Mouse (Mus musculus) neural tube, embryonic 14.5 days (tissue): ENCODE results near the gene Armh3. TPM values are rescaled to one million over a fixed set of nuclear protein-coding genes. Genes with fewer than 3 reads are reported as not detected.

Experiments
- ATAC-seq: fragments of 200-750 bp; cut with Nextera tagmentation; 2 replicates; pipeline ENCODE4 v1.8.0; 2017; ENCODE audit warnings: low read depth, mild to moderate bottlenecking, moderate TSS enrichment, moderate library complexity
- H3K27ac ChIP-seq: fragments of 300-500 bp; sonication (generic); 2 replicates; pipeline ENCODE4 v1.5.1; 2014; ENCODE audit warnings: low read depth, mild to moderate bottlenecking, control low read depth, low read length, moderate library complexity, mixed read lengths
- H3K27me3 ChIP-seq: fragments of 300-500 bp; sonication (generic); 2 replicates; pipeline ENCODE4 v1.6.1; 2014; ENCODE audit warnings: low read length; ENCODE audit not compliant: control insufficient read depth, insufficient read depth
- H3K36me3 ChIP-seq: fragments of 300-500 bp; sonication (generic); 2 replicates; pipeline ENCODE4 v1.6.1; 2014; ENCODE audit warnings: low read length, mixed read lengths; ENCODE audit not compliant: control insufficient read depth, insufficient read depth
- H3K4me1 ChIP-seq: fragments of 300-500 bp; sonication (generic); 2 replicates; pipeline ENCODE4 v1.6.1; 2014; ENCODE audit warnings: low read length; ENCODE audit not compliant: control insufficient read depth, insufficient read depth
- H3K4me2 ChIP-seq: fragments of 300-500 bp; sonication (generic); 2 replicates; pipeline ENCODE4 v1.6.1; 2014; ENCODE audit warnings: mild to moderate bottlenecking, low read depth, low read length, control low read depth
- H3K4me3 ChIP-seq: fragments of 300-500 bp; sonication (generic); 2 replicates; pipeline ENCODE4 v1.5.1; 2014; ENCODE audit warnings: low read depth, low read length, control low read depth, mixed read lengths
- H3K9ac ChIP-seq: fragments of 300-500 bp; sonication (generic); replicated peaks from 2 replicates; pipeline ENCODE4 v1.6.1; 2014; ENCODE audit warnings: low read depth, mild to moderate bottlenecking, control low read depth, low read length, mixed read lengths
- H3K9me3 ChIP-seq: fragments of 300-500 bp; sonication (generic); 2 replicates; pipeline ENCODE4 v1.6.1; 2016; ENCODE audit warnings: low read length; ENCODE audit not compliant: control insufficient read depth
- WGBS: fragments of 180-500 bp; shearing (Covaris S2); extraction: QIAGEN DNeasy Blood & Tissue Kit; methylation state at CpG from one replicate; pipeline ENCODE4 v1.1.7; 2014; 5-methylcytosine and 5-hydroxymethylcytosine counted together
- polyA plus RNA-seq: library from polyadenylated mRNA; unstranded; fragments of >200 nt; fragmentation: Nextera tagmentation; extraction: Ambion mirVana; gene quantifications from 2 replicates; pipeline ENCODE4 v1.2.1, GENCODE M21; 2014

Gene Armh3
- polyA plus RNA-seq, 1 experiment from 2014 or later = 22.5 TPM

- peak overlapping the region; percentile 95 for H3K4me3 ChIP-seq
- H3K9me3 ChIP-seq = no peaks in the 10 kb centered on the region
- 0% methylated on average over 12 of the region's 14 CpGs for WGBS
- peak overlapping the region; percentile 97 for H3K27ac ChIP-seq
- H3K4me2 ChIP-seq = peak overlapping the region; percentile 98
- peaks cover 62% of the 10 kb centered on the region for H3K4me1 ChIP-seq
- peak; percentile 25 for ATAC-seq
- peak overlapping the region; percentile 61 for H3K9ac ChIP-seq
- no peaks in the 10 kb centered on the region for H3K27me3 ChIP-seq
- H3K36me3 ChIP-seq = no peaks in the 10 kb centered on the region
These were observed 43.7 kb upstream of the Armh3 start for GRCm38 (mm10) chr19:46041933-46042475.

- H3K4me3 ChIP-seq = peak overlapping the region; percentile 95
- peak overlapping the region; percentile 98 for H3K4me2 ChIP-seq
- H3K9ac ChIP-seq = peak overlapping the region; percentile 61
- no peaks in the 10 kb centered on the region for H3K9me3 ChIP-seq
- WGBS = 12% methylated on average over 7 of the region's 7 CpGs
- H3K36me3 ChIP-seq = no peaks in the 10 kb centered on the region
- no peaks in the 10 kb centered on the region for H3K27me3 ChIP-seq
- peaks cover 67% of the 10 kb centered on the region for H3K4me1 ChIP-seq
- no peak for ATAC-seq
- H3K27ac ChIP-seq = peak overlapping the region; percentile 97
These were observed 43.1 kb upstream of the Armh3 start for GRCm38 (mm10) chr19:46041299-46041932.

GRCm38 (mm10) chr19:46040149-46040902 is 42.0 kb upstream of the Armh3 start:
- no peaks in the 10 kb centered on the region for H3K9me3 ChIP-seq
- peak overlapping the region; percentile 98 for H3K4me2 ChIP-seq
- H3K36me3 ChIP-seq = peaks cover 9% of the 10 kb centered on the region
- peaks cover 66% of the 10 kb centered on the region for H3K4me1 ChIP-seq
- ATAC-seq = no peak
- peak overlapping the region; percentile 89 for H3K4me3 ChIP-seq
- H3K27me3 ChIP-seq = no peaks in the 10 kb centered on the region
- WGBS = 35% methylated on average over 14 of the region's 14 CpGs
- H3K27ac ChIP-seq = peak overlapping the region; percentile 92
- peak overlapping the region; percentile 90; the same call in 1 of the 2 replicates for H3K9ac ChIP-seq

GRCm38 (mm10) chr19:46039478-46039877 is 41.2 kb upstream of the Armh3 start:
- peaks cover 66% of the 10 kb centered on the region for H3K4me1 ChIP-seq
- H3K9ac ChIP-seq = peak overlapping the region; percentile 90
- H3K36me3 ChIP-seq = peaks cover 16% of the 10 kb centered on the region
- ATAC-seq = peak; percentile 70
- 1% methylated on average over 21 of the region's 30 CpGs for WGBS
- peak overlapping the region; percentile 89 for H3K4me3 ChIP-seq
- peak overlapping the region; percentile 98 for H3K4me2 ChIP-seq
- peak overlapping the region; percentile 92 for H3K27ac ChIP-seq
- H3K27me3 ChIP-seq = no peaks in the 10 kb centered on the region
- no peaks in the 10 kb centered on the region for H3K9me3 ChIP-seq

- no peaks in the 10 kb centered on the region for H3K9me3 ChIP-seq
- H3K4me3 ChIP-seq = peak overlapping the region; percentile 89
- peak overlapping the region; percentile 98 for H3K4me2 ChIP-seq
- H3K36me3 ChIP-seq = peaks cover 22% of the 10 kb centered on the region
- 0% methylated on average over 10 of the region's 17 CpGs for WGBS
- H3K27ac ChIP-seq = peak overlapping the region; percentile 92
- peak; percentile 22; the same call in 1 of the 2 replicates for ATAC-seq
- no peaks in the 10 kb centered on the region for H3K27me3 ChIP-seq
- H3K4me1 ChIP-seq = peaks cover 62% of the 10 kb centered on the region
- H3K9ac ChIP-seq = peak overlapping the region; percentile 90
These were observed 40.6 kb upstream of the Armh3 start for GRCm38 (mm10) chr19:46038851-46039260.

GRCm38 (mm10) chr19:46037925-46038850 is 39.9 kb upstream of the Armh3 start:
- peaks cover 29% of the 10 kb centered on the region for H3K36me3 ChIP-seq
- no peaks in the 10 kb centered on the region for H3K9me3 ChIP-seq
- no peak for ATAC-seq
- peak overlapping the region; percentile 90 for H3K9ac ChIP-seq
- no peaks in the 10 kb centered on the region for H3K27me3 ChIP-seq
- H3K27ac ChIP-seq = peak overlapping the region; percentile 92
- 10% methylated on average over 13 of the region's 13 CpGs for WGBS
- peak overlapping the region; percentile 98 for H3K4me2 ChIP-seq
- H3K4me3 ChIP-seq = peak overlapping the region; percentile 89
- H3K4me1 ChIP-seq = peaks cover 55% of the 10 kb centered on the region

- ATAC-seq = no peak
- H3K9ac ChIP-seq = peak overlapping the region; percentile 90
- H3K27ac ChIP-seq = peak overlapping the region; percentile 69
- no peaks in the 10 kb centered on the region for H3K27me3 ChIP-seq
- peaks cover 47% of the 10 kb centered on the region for H3K4me1 ChIP-seq
- peak overlapping the region; percentile 98 for H3K4me2 ChIP-seq
- no peaks in the 10 kb centered on the region for H3K9me3 ChIP-seq
- H3K36me3 ChIP-seq = peaks cover 37% of the 10 kb centered on the region
- 24% methylated on average over 6 of the region's 6 CpGs for WGBS
- H3K4me3 ChIP-seq = peak overlapping the region; percentile 89
These were observed 39.1 kb upstream of the Armh3 start for GRCm38 (mm10) chr19:46037243-46037924.
